In genomic region chr7:105806716-105807115, GRCm38 (mm10) we compare ENCODE assay signal across 3 mouse cellular contexts.
A peak's percentile ranks its signal among the peaks of the same experiment; 100 is the strongest.
TF ChIP-seq lines count a peak whose summit lies in the region.

No protein-coding gene starts in this region.

TF ChIP-seq in CH12.LX, 34 proteins besides CTCF, POLR2A, EP300 and RAD21:
- TF ChIP-seq POLR2AphosphoS2 (IDR thresholded peaks at IDR 0.05; ENCODE audit: low read depth, low read length) (peak; percentile 81), ZKSCAN1 (IDR thresholded peaks at IDR 0.05; ENCODE audit: borderline replicate concordance, low read depth, low read length) (no peak)
TF ChIP-seq in CH12.LX: peak in this region for 1.

TF ChIP-seq in MEL, 35 proteins besides CTCF, POLR2A, EP300 and RAD21:
- TF ChIP-seq MYC (IDR thresholded peaks at IDR 0.05; ENCODE audit: low read depth, low read length): no peak
- TF ChIP-seq HCFC1 (IDR thresholded peaks at IDR 0.05; ENCODE audit: low read depth, low read length): no peak
- no peak for TF ChIP-seq ELF1 (IDR thresholded peaks at IDR 0.05; ENCODE audit: low read depth, low read length)
- TF ChIP-seq MYB (IDR thresholded peaks at IDR 0.05; ENCODE audit: low read depth, low read length): no peak
- TF ChIP-seq CHD1 (IDR thresholded peaks at IDR 0.05; ENCODE audit: low read depth, low read length): no peak
- no peak for TF ChIP-seq KAT2A (conservative IDR thresholded peaks at IDR 0.05; ENCODE audit: low read depth, low read length)
- no peak for TF ChIP-seq TAL1 (IDR thresholded peaks at IDR 0.05; ENCODE audit: low read length)
- TF ChIP-seq MXI1 (IDR thresholded peaks at IDR 0.05; ENCODE audit: low read depth, low read length): no peak

TF ChIP-seq in myocyte, 11 proteins besides CTCF, POLR2A, EP300 and RAD21:
- peak; percentile 49 for TF ChIP-seq POLR2AphosphoS2 (IDR thresholded peaks at IDR 0.05; ENCODE audit: insufficient read length, low read depth)
- no peak for TF ChIP-seq REST (IDR thresholded peaks at IDR 0.05; ENCODE audit: insufficient read depth, insufficient read length)
